Mouse (Mus musculus) lung, adult 2 months (tissue): ENCODE results near the gene Ttc7.

Experiments used
- CTCF ChIP-seq: fragments of 200-500 bp; IDR thresholded peaks from 2 replicates; pipeline ENCODE4 v1.5.1; 2011; ENCODE audit warnings: mild to moderate bottlenecking, low read length, control low read depth; ENCODE audit not compliant: insufficient read depth
- POLR2A ChIP-seq: fragments of 200-500 bp; IDR thresholded peaks from 2 replicates; pipeline ENCODE4 v1.6.1; 2011; ENCODE audit warnings: low read depth, mild to moderate bottlenecking, control low read depth, low read length, borderline replicate concordance; ENCODE audit errors: extremely low read depth

DNA sequence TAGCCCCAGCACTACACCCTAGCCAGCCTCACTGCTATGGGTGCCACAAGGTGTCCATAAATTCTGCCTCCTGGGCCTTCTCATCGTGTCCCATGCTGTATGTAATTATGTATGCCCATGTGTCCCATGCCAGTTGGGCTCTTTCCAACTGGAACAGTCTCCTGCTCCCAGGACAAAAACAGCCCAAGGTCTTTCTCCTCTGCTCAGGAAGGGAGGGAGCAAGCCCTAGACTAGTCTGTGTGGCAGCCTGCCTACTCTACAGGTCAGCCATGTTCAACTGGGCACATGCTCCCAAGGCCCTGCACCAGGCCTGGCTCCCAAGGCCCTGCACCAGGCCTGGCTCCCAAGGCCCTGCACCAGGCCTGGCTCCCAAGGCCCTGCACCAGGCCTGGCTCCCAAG is 56.4 kb downstream of the Ttc7 start:
- TF ChIP-seq POLR2A (no peak), CTCF (no peak)
